Mouse (Mus musculus): Measurements from ENCODE around the gene St3gal2. TPM values are rescaled to one million over a fixed set of nuclear protein-coding genes. Genes with fewer than 3 reads are reported as not detected.

Gene St3gal2
- total and polyA plus RNA-seq, 3 experiments: 16.9 to 44.5 (median 17.0) TPM

GRCm38 (mm10) chr8:110966586-110966985, 46.9 kb downstream of the St3gal2 start:
- Histone ChIP-seq H3K36me3 (replicated peaks in 1 of 2; ENCODE audit: control insufficient read depth in 1 of 2, insufficient read depth in 1 of 2, low read length in 1 of 2) (peaks cover 72 to 98% of the 10 kb centered on the region in 2 experiments), H3K9me3 (replicated peaks; ENCODE audit: low read length) (no peaks in the 10 kb centered on the region), H3K4me1 (ENCODE audit: control insufficient read depth in 1 of 2, insufficient read depth in 2 of 2) (no peaks in the 10 kb centered on the region), H3K9ac (ENCODE audit: insufficient read depth, low read depth) (no peak overlapping the region), H3K4me2 (ENCODE audit: insufficient read depth, low read depth, poor library complexity, severe bottlenecking) (no peak overlapping the region), H3K4me3 (replicated peaks in 1 of 3; ENCODE audit: low read depth in 2 of 3, low read length in 2 of 3, poor library complexity in 1 of 3) (no peak overlapping the region), H3K79me2 (replicated peaks; ENCODE audit: control insufficient read depth, extremely low read depth, insufficient read depth, poor library complexity, severe bottlenecking) (no peaks in the 10 kb centered on the region), H3K27me3 (replicated peaks) (no peaks in the 10 kb centered on the region), H3K27ac (ENCODE audit: insufficient read depth, low read depth) (no peak overlapping the region)
- no peak for DNase-seq (ENCODE audit: extremely low read depth)
- dilution Hi-C loops (cut with MboI; ENCODE audit: extremely low pct_ligation_motif_present, extremely low pct_unique_long_range_greater_than_20kb, low sequenced_read_pairs): no loop called here
- TF ChIP-seq NRF1 (IDR thresholded peaks at IDR 0.05; ENCODE audit: low read depth, low read length) (no peak), MAX (IDR thresholded peaks at IDR 0.05; ENCODE audit: low read length) (no peak), POLR2AphosphoS2 (IDR thresholded peaks at IDR 0.05; ENCODE audit: low read depth, low read length) (no peak), JUN (IDR thresholded peaks at IDR 0.05; ENCODE audit: insufficient read depth, low read depth, low read length) (no peak), BHLHE40 (IDR thresholded peaks at IDR 0.05; ENCODE audit: low read depth, low read length) (no peak), SMC3 (IDR thresholded peaks at IDR 0.05; ENCODE audit: low read depth, low read length) (no peak), POLR2A (IDR thresholded peaks at IDR 0.05; ENCODE audit: low read depth, low read length) (no peak), MXI1 (IDR thresholded peaks at IDR 0.05; ENCODE audit: low read depth, low read length) (no peak), E2F4 (IDR thresholded peaks at IDR 0.05; ENCODE audit: insufficient replicate concordance, low read depth, low read length) (no peak), KAT2A (IDR thresholded peaks at IDR 0.05; ENCODE audit: insufficient replicate concordance, low read length) (no peak), TCF12 (IDR thresholded peaks at IDR 0.05; ENCODE audit: low read depth, low read length) (no peak), CHD2 (IDR thresholded peaks at IDR 0.05; ENCODE audit: low read length) (no peak), ZC3H11A (IDR thresholded peaks at IDR 0.05; ENCODE audit: low read depth, low read length) (no peak), IRF4 (IDR thresholded peaks at IDR 0.05; ENCODE audit: low read depth, low read length) (no peak), MAZ (IDR thresholded peaks at IDR 0.05; ENCODE audit: low read depth, low read length) (no peak), TBP (conservative IDR thresholded peaks at IDR 0.05; ENCODE audit: low read depth, low read length) (no peak), ETS1 (conservative IDR thresholded peaks at IDR 0.05; ENCODE audit: low read depth, low read length) (no peak)
- in situ Hi-C loops (cut with MboI; ENCODE audit: low pct_ligation_motif_present, low pct_unique_long_range_greater_than_20kb, low sequenced_read_pairs): no loop called here

GRCm38 (mm10) chr8:110967326-110967725, 47.6 kb downstream of the St3gal2 start:
- no peak overlapping the region for H3K4me2 ChIP-seq (ENCODE audit: insufficient read depth, low read depth, poor library complexity, severe bottlenecking)
- no peak overlapping the region for H3K9ac ChIP-seq (ENCODE audit: insufficient read depth, low read depth)
- peaks cover 73 to 98% of the 10 kb centered on the region in 2 experiments for H3K36me3 ChIP-seq (replicated peaks in 1 of 2; ENCODE audit: control insufficient read depth in 1 of 2, insufficient read depth in 1 of 2, low read length in 1 of 2)
- no peaks in the 10 kb centered on the region for H3K27me3 ChIP-seq (replicated peaks)
- H3K4me3 ChIP-seq (replicated peaks in 1 of 3; ENCODE audit: low read depth in 2 of 3, low read length in 2 of 3, poor library complexity in 1 of 3): no peak overlapping the region
- in situ Hi-C loops (cut with MboI; ENCODE audit: low pct_ligation_motif_present, low pct_unique_long_range_greater_than_20kb, low sequenced_read_pairs) (no loop called here), dilution Hi-C loops (cut with MboI; ENCODE audit: extremely low pct_ligation_motif_present, extremely low pct_unique_long_range_greater_than_20kb, low sequenced_read_pairs) (no loop called here)
- no peaks in the 10 kb centered on the region for H3K9me3 ChIP-seq (replicated peaks; ENCODE audit: low read length)
- TF ChIP-seq JUND (conservative IDR thresholded peaks at IDR 0.05; ENCODE audit: low read depth, low read length): no peak
- TF ChIP-seq MAX (IDR thresholded peaks at IDR 0.05; ENCODE audit: low read length): no peak
- no peak for TF ChIP-seq POLR2A (IDR thresholded peaks at IDR 0.05; ENCODE audit: low read depth, low read length)
- no peak for TF ChIP-seq POLR2AphosphoS2 (IDR thresholded peaks at IDR 0.05; ENCODE audit: low read depth, low read length)
- no peak for TF ChIP-seq ZNF384 (IDR thresholded peaks at IDR 0.05; ENCODE audit: low read depth, low read length)
- no peaks in the 10 kb centered on the region for H3K4me1 ChIP-seq (ENCODE audit: control insufficient read depth in 1 of 2, insufficient read depth in 2 of 2)
- DNase-seq (ENCODE audit: extremely low read depth): no peak
- H3K79me2 ChIP-seq (replicated peaks; ENCODE audit: control insufficient read depth, extremely low read depth, insufficient read depth, poor library complexity, severe bottlenecking): no peaks in the 10 kb centered on the region
- no peak overlapping the region for H3K27ac ChIP-seq (ENCODE audit: insufficient read depth, low read depth)
